Mouse (Mus musculus): ENCODE results near the gene Nfkbib.

DNA sequence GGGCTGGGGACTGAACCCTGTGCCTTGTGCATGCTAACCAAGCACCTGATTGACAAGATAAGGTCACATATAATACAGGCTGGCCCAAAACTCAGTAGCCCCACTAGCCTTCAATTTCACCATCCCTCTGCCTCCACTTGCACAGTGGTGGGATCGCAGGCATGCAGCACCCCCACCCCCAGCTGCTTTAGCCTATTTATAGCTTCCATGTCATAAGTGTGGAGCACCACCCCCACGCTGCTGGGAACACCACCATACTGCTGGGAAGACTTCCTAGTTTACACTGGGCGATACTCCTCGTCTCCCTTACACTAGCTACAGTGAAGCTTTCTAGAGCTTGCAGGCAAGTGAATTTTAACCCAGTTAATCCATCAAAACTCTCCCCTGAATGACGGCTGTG is 52.6 kb downstream of the Nfkbib start:
- TF ChIP-seq CTCF (IDR thresholded peaks at IDR 0.05; ENCODE audit: insufficient read depth, low read depth, low read length) = no peak
- TF ChIP-seq POLR2A (IDR thresholded peaks at IDR 0.05; ENCODE audit: insufficient read depth, low read depth, low read length) = no peak

All from olfactory bulb, adult 2 months (tissue).